Mouse (Mus musculus): ENCODE data around the gene Olfr1058. TPM values are rescaled to one million over a fixed set of nuclear protein-coding genes. Genes with fewer than 3 reads are reported as not detected.

Gene Olfr1058
- not detected for polyA plus RNA-seq (2014; fragmentation: Illumina TruSeq; extraction: RNeasy Lipid Tissue Mini Kit (QIAGEN cat#74804))

DNA sequence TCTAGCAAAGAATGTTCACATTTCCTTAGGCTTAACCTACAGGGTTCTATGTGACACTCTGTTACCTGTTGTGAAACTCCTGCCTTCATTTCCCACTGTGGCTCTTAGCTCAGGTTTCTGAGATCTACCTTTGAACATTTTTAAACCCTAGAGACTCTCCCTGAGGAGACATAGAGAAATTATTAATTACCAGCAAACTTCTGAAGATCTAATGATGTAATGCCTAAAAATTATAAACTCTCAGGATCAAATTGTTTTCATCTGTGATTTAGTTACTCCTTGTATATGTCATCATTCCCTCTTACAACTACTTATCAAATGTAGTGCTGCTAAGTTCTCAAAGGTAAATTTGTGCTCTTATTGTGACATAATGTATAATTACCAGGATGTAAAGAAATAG lies at the start of gene Olfr1058:
TSS of gene Olfr1058 (minus strand) at position 101 of the 400 bp plus-strand sequence.

DNA sequence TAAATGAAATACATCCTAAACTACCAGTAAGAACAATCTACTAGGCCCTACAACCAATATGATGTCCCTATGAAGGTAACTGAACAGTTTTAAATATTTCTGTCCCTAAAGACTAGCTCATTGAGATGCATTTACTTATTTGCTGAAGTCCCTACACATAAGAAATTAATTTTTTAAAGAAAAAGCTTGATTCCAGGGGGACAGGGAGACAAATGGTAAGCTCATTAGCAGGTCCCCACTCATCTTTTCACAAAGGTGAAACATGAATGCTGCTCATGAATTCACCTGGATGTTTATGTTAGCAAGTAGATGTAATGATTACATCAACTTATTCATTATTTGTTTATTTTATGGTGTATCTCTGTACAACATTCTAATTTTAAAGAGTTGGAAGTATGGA lies 38.3 kb upstream of the Olfr1058 start, which contains the start of gene Olfr1062:
TSS of gene Olfr1062 (minus strand) at position 101 of the 400 bp plus-strand sequence.

DNA sequence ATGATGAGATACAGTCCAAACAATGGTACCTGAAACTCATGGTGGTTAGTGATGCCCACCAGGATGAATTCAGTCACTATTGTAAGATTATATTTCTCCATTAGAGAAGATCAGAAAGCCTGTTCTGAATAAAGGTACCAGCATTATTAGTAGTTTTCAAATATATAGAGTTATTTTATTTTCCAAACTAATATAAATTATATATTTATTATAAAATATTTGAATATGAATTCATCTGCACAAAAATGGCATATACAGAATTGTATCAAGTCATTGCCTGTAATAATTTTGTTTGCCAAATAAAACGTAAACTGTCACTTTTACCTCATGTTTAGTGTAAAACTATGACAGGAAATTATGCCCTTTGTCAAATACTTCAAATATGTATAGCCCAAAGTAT lies 25.6 kb upstream of the Olfr1058 start, which contains the start of gene Olfr1061:
TSS of gene Olfr1061 (minus strand) at position 101 of the 400 bp plus-strand sequence.

DNA sequence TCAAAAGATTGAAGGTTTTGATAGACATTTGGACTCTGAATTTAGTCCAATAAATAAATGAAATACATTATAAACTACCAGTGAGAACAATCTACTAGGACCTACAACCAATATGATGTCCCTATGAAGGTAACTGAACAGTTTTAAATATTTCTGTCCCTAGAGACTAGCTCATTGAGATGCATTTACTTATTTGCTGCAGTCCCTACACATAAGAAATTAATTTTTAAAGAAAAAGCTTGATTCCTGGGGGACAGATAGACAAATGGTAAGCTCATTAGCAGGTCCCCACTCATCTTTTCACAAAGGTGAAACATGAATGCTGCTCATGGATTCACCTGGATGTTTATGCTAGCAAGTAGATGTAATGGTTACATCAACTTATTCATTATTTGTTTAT lies 10.1 kb downstream of the Olfr1058 start, which contains the start of gene Olfr1057:
TSS of gene Olfr1057 (minus strand) at position 101 of the 400 bp plus-strand sequence.

DNA sequence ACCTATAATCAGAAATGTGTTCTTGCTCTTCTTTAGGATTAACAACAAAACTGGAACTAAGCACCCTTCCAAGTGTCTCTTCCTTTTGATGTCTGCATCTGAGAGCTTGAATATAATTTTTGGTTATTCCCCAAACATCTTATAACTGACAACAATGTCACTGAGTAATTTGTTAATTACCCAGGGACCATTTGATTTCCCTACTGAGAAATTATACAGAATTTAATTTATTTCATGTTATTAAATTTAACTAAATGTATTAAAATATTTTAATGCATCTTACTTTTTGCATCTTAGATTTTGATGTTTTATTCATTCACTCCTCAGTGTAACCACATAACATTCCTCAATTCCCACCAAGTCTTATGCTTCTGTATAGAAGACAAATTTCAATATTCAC lies 26.0 kb downstream of the Olfr1058 start, which contains the start of gene Olfr1056:
TSS of gene Olfr1056 (minus strand) at position 101 of the 400 bp plus-strand sequence.

DNA sequence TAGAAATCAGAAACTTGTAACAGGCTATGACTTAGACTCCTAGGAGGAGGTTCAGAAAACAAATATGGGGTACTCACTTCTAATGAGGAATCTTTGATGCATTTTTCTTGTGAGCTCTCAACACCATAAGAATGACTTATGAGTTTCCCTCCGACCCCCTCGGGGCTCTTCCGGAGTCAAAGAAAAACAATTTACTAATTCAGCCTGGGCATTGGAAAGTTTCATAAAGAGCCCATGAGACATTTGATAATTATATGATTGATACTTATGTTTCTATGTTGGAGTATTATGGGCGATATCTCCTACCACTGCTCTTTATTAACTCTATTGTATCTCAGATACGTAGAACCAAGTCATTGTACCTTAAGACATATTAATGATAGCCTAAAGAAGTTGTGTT lies 38.2 kb downstream of the Olfr1058 start, which contains the start of gene Olfr1055:
TSS of gene Olfr1055 (minus strand) at position 101 of the 400 bp plus-strand sequence.

DNA sequence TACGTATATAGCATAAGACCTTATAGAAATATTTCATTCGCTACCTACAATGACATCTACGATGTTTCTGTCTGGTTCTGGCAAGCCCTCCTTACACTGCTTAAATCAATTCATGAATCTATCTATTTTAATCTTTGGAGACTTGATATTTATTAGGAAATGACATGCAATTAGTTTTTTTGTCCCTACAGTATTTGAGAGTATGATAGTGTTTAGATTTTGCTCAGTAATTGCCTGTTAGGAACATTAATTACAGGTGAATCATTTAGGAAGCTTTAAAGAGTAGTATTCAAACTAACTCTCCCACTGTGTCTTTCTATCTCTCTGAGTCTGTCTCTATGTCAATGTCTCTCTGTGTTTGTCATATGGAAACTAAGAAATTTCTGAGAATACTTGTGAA lies 53.0 kb downstream of the Olfr1058 start, which contains the start of gene Olfr1054:
TSS of gene Olfr1054 (minus strand) at position 101 of the 400 bp plus-strand sequence.

Other genes starting within 250 kb of the Olfr1058 start
- not detected for gene Olfr1040, start 241.8 kb downstream of the Olfr1058 start, polyA plus RNA-seq (2014; fragmentation: Illumina TruSeq; extraction: RNeasy Lipid Tissue Mini Kit (QIAGEN cat#74804))
- not detected for gene Olfr1042, start 226.7 kb downstream of the Olfr1058 start, polyA plus RNA-seq (2014; fragmentation: Illumina TruSeq; extraction: RNeasy Lipid Tissue Mini Kit (QIAGEN cat#74804))
- gene Olfr1043, start 221.0 kb downstream of the Olfr1058 start, polyA plus RNA-seq (2014; fragmentation: Illumina TruSeq; extraction: RNeasy Lipid Tissue Mini Kit (QIAGEN cat#74804)) = not detected
- not detected for gene Olfr1044, start 210.7 kb downstream of the Olfr1058 start, polyA plus RNA-seq (2014; fragmentation: Illumina TruSeq; extraction: RNeasy Lipid Tissue Mini Kit (QIAGEN cat#74804))
- gene Olfr52, start 202.9 kb downstream of the Olfr1058 start, polyA plus RNA-seq (2014; fragmentation: Illumina TruSeq; extraction: RNeasy Lipid Tissue Mini Kit (QIAGEN cat#74804)) = not detected
- not detected for gene Olfr1045, start 185.6 kb downstream of the Olfr1058 start, polyA plus RNA-seq (2014; fragmentation: Illumina TruSeq; extraction: RNeasy Lipid Tissue Mini Kit (QIAGEN cat#74804))
- gene Olfr1046, start 169.2 kb downstream of the Olfr1058 start, polyA plus RNA-seq (2014; fragmentation: Illumina TruSeq; extraction: RNeasy Lipid Tissue Mini Kit (QIAGEN cat#74804)) = not detected
- gene Olfr1047, start 157.2 kb downstream of the Olfr1058 start, polyA plus RNA-seq (2014; fragmentation: Illumina TruSeq; extraction: RNeasy Lipid Tissue Mini Kit (QIAGEN cat#74804)) = not detected
- not detected for gene Olfr1048, start 148.3 kb downstream of the Olfr1058 start, polyA plus RNA-seq (2014; fragmentation: Illumina TruSeq; extraction: RNeasy Lipid Tissue Mini Kit (QIAGEN cat#74804))
- gene Olfr1049, start 130.2 kb downstream of the Olfr1058 start, polyA plus RNA-seq (2014; fragmentation: Illumina TruSeq; extraction: RNeasy Lipid Tissue Mini Kit (QIAGEN cat#74804)) = not detected
- not detected for gene Olfr1051, start 109.5 kb downstream of the Olfr1058 start, polyA plus RNA-seq (2014; fragmentation: Illumina TruSeq; extraction: RNeasy Lipid Tissue Mini Kit (QIAGEN cat#74804))
- not detected for gene Olfr1052, start 96.1 kb downstream of the Olfr1058 start, polyA plus RNA-seq (2014; fragmentation: Illumina TruSeq; extraction: RNeasy Lipid Tissue Mini Kit (QIAGEN cat#74804))
- not detected for gene Olfr1053, start 73.3 kb downstream of the Olfr1058 start, polyA plus RNA-seq (2014; fragmentation: Illumina TruSeq; extraction: RNeasy Lipid Tissue Mini Kit (QIAGEN cat#74804))
- gene Olfr1054, start 53.1 kb downstream of the Olfr1058 start, polyA plus RNA-seq (2014; fragmentation: Illumina TruSeq; extraction: RNeasy Lipid Tissue Mini Kit (QIAGEN cat#74804)) = not detected
- gene Olfr1055, start 38.3 kb downstream of the Olfr1058 start, polyA plus RNA-seq (2014; fragmentation: Illumina TruSeq; extraction: RNeasy Lipid Tissue Mini Kit (QIAGEN cat#74804)) = not detected
- gene Olfr1056, start 26.1 kb downstream of the Olfr1058 start, polyA plus RNA-seq (2014; fragmentation: Illumina TruSeq; extraction: RNeasy Lipid Tissue Mini Kit (QIAGEN cat#74804)) = not detected
- not detected for gene Olfr1057, start 10.2 kb downstream of the Olfr1058 start, polyA plus RNA-seq (2014; fragmentation: Illumina TruSeq; extraction: RNeasy Lipid Tissue Mini Kit (QIAGEN cat#74804))
- gene Olfr1061, start 25.5 kb upstream of the Olfr1058 start, polyA plus RNA-seq (2014; fragmentation: Illumina TruSeq; extraction: RNeasy Lipid Tissue Mini Kit (QIAGEN cat#74804)) = not detected
- gene Olfr1062, start 38.2 kb upstream of the Olfr1058 start, polyA plus RNA-seq (2014; fragmentation: Illumina TruSeq; extraction: RNeasy Lipid Tissue Mini Kit (QIAGEN cat#74804)) = not detected
- gene Olfr1065, start 62.0 kb upstream of the Olfr1058 start, polyA plus RNA-seq (2014; fragmentation: Illumina TruSeq; extraction: RNeasy Lipid Tissue Mini Kit (QIAGEN cat#74804)) = not detected
- gene Olfr1066, start 67.7 kb upstream of the Olfr1058 start, polyA plus RNA-seq (2014; fragmentation: Illumina TruSeq; extraction: RNeasy Lipid Tissue Mini Kit (QIAGEN cat#74804)) = not detected
- gene Olfr228, start 98.8 kb upstream of the Olfr1058 start, polyA plus RNA-seq (2014; fragmentation: Illumina TruSeq; extraction: RNeasy Lipid Tissue Mini Kit (QIAGEN cat#74804)) = not detected
- gene Olfr1076, start 119.9 kb upstream of the Olfr1058 start, polyA plus RNA-seq (2014; fragmentation: Illumina TruSeq; extraction: RNeasy Lipid Tissue Mini Kit (QIAGEN cat#74804)) = not detected
- not detected for gene Olfr1079, start 153.9 kb upstream of the Olfr1058 start, polyA plus RNA-seq (2014; fragmentation: Illumina TruSeq; extraction: RNeasy Lipid Tissue Mini Kit (QIAGEN cat#74804))
- gene Olfr1080, start 169.7 kb upstream of the Olfr1058 start, polyA plus RNA-seq (2014; fragmentation: Illumina TruSeq; extraction: RNeasy Lipid Tissue Mini Kit (QIAGEN cat#74804)) = not detected
- not detected for gene Olfr1082, start 210.4 kb upstream of the Olfr1058 start, polyA plus RNA-seq (2014; fragmentation: Illumina TruSeq; extraction: RNeasy Lipid Tissue Mini Kit (QIAGEN cat#74804))